Mouse (Mus musculus): ENCODE data around the gene Gmfg.

Gmfg gene

DNA sequence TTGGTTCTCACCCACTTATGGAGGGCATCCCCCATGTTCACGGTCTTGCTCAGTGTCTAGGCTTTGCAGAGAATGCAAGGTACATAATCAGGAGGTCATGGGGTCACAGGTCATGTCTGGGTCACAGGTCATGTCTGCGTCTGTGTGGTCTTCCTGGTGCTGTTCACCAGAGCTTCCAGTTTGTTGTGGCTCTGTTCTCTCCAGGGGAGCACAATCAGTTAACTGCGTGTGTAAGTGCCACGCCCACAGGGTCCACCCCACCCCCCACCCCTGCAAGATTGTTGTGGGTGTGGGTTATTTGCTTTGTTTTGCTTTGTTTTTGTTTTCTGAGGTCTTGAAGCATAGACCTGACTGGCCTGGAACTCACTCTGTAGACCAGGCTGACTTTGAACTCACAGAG, 46.9 kb downstream of the Gmfg start:
- no peak for DNase-seq (ENCODE audit: low spot score)

GRCm38 (mm10) chr7:28488030-28488491, 50.8 kb downstream of the Gmfg start:
- no peak for DNase-seq (ENCODE audit: low spot score)

GRCm38 (mm10) chr7:28490410-28490809, 53.2 kb downstream of the Gmfg start:
- DNase-seq (ENCODE audit: low spot score), result no peak

DNA sequence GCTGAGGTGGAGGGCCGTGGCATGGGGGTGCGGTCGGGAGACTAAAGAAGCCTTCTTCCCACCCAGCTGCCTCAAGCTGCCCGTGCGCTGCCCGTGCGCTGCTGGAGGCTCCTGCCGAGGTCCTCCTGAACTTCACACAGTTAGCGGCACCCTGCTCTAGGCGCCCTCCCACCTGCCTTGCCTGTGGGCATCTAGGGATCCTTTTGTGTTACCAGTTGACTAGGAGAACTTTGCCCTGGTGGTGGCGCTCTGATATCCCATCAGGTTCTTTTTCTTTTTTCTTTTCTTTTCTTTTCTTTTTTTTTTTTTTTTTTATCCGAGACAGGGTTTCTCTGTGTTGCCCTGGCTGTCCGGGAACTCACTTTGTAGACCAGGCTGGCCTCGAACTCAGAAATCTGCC, 53.7 kb downstream of the Gmfg start:
- DNase-seq (ENCODE audit: low spot score), result no peak

- DNase-seq (ENCODE audit: low spot score), result no peak
These were observed 55.1 kb downstream of the Gmfg start for GRCm38 (mm10) chr7:28492310-28492709.

GRCm38 (mm10) chr7:28495426-28495825, 58.2 kb downstream of the Gmfg start:
- DNase-seq (ENCODE audit: low spot score), result no peak

Measured in urinary bladder, postnatal 10 days (tissue).